Mouse (Mus musculus) MEL (cell line): ENCODE measurements around the gene Exoc3l2. TPM values are rescaled to one million over a fixed set of nuclear protein-coding genes. Genes with fewer than 3 reads are reported as not detected.

ENCODE experiments used
- DNase-seq: peaks from one replicate; pipeline ENCODE4 v3.0.0; 2011; ENCODE audit warnings: low read depth, low spot score
- H3K27ac ChIP-seq: 2 replicates; pipeline ENCODE4 v1.5.1; 2012; ENCODE audit warnings: low read depth, mild to moderate bottlenecking, control low read depth, low read length, moderate library complexity; ENCODE audit not compliant: control insufficient read depth
- H3K27me3 ChIP-seq, 2 experiments: fragments of 150-350 bp in 1 of 2; sonication (generic) in 1 of 2; 2 replicates each; pipeline ENCODE4 v1.6.1; 2012; ENCODE audit warnings: low read length in 2 of 2, mild to moderate bottlenecking in 2 of 2, improper control_type of control experiment in 1 of 2, moderate library complexity in 1 of 2; ENCODE audit not compliant: insufficient read depth in 2 of 2, control insufficient read depth in 1 of 2
- H3K36me3 ChIP-seq, 2 experiments: 2 replicates each; pipeline ENCODE4 v1.6.1; 2012 to 2014; ENCODE audit warnings: low read length in 2 of 2, improper control_type of control experiment in 1 of 2, inconsistent platforms in 1 of 2, mild to moderate bottlenecking in 1 of 2; ENCODE audit not compliant: insufficient read depth in 2 of 2, control insufficient read depth in 1 of 2
- H3K4me1 ChIP-seq, 2 experiments: fragments of 150-350 bp in 1 of 2; sonication (generic) in 1 of 2; 2 replicates each; pipeline ENCODE4 v1.6.1; 2012; ENCODE audit warnings: low read length in 2 of 2, improper control_type of control experiment in 1 of 2, mild to moderate bottlenecking in 1 of 2; ENCODE audit not compliant: insufficient read depth in 2 of 2, control insufficient read depth in 1 of 2
- H3K4me3 ChIP-seq, 2 experiments: fragments of 150-350 bp in 1 of 2; sonication (generic) in 1 of 2; 2 replicates each; pipeline ENCODE4 v1.5.1; 2012; ENCODE audit warnings: low read depth in 2 of 2, low read length in 2 of 2, mild to moderate bottlenecking in 2 of 2, moderate library complexity in 2 of 2, control low read depth in 1 of 2, improper control_type of control experiment in 1 of 2; ENCODE audit not compliant: control insufficient read depth in 1 of 2, insufficient read depth in 1 of 2
- H3K79me2 ChIP-seq: 2 replicates; pipeline ENCODE4 v1.6.1; 2012; ENCODE audit warnings: mild to moderate bottlenecking, low read length, moderate library complexity; ENCODE audit not compliant: control insufficient read depth, poor library complexity, insufficient read depth
- H3K9ac ChIP-seq: 2 replicates; pipeline ENCODE4 v1.6.1; 2012; ENCODE audit warnings: low read depth, mild to moderate bottlenecking, control low read depth, low read length, moderate library complexity; ENCODE audit not compliant: control insufficient read depth, poor library complexity, severe bottlenecking
- H3K9me3 ChIP-seq: fragments of 150-350 bp; sonication (generic); replicated peaks from 2 replicates; pipeline ENCODE4 v1.6.1; 2012; ENCODE audit warnings: mild to moderate bottlenecking, low read length, improper control_type of control experiment, moderate library complexity; ENCODE audit not compliant: insufficient read depth
- BHLHE40 ChIP-seq: IDR thresholded peaks from 2 replicates; pipeline ENCODE4 v1.6.1; 2012; ENCODE audit warnings: low read depth, mild to moderate bottlenecking, inconsistent platforms, low read length, improper control_type of control experiment, borderline replicate concordance
- CTCF ChIP-seq, 3 experiments: IDR thresholded peaks in 2 of 3; conservative IDR thresholded peaks in 1 of 3; 2 replicates each; pipeline ENCODE4 v1.5.1; 2011 to 2012; ENCODE audit warnings: low read length in 3 of 3, low read depth in 2 of 3, mild to moderate bottlenecking in 2 of 3, improper control_type of control experiment in 1 of 3, inconsistent platforms in 1 of 3, mixed read lengths in 1 of 3, moderate library complexity in 1 of 3; ENCODE audit not compliant: control insufficient read depth in 1 of 3, insufficient read depth in 1 of 3, poor library complexity in 1 of 3, severe bottlenecking in 1 of 3
- ELF1 ChIP-seq: IDR thresholded peaks from 2 replicates; pipeline ENCODE4 v1.6.1; 2014; ENCODE audit warnings: low read depth, mild to moderate bottlenecking, inconsistent platforms, low read length, improper control_type of control experiment, moderate library complexity
- GABPA ChIP-seq: IDR thresholded peaks from 2 replicates; pipeline ENCODE4 v1.6.1; 2012; ENCODE audit warnings: low read depth, mild to moderate bottlenecking, inconsistent platforms, low read length, improper control_type of control experiment, moderate library complexity
- MAX ChIP-seq: IDR thresholded peaks from 2 replicates; pipeline ENCODE4 v1.6.1; 2011; ENCODE audit warnings: low read length, improper control_type of control experiment
- MXI1 ChIP-seq: IDR thresholded peaks from 2 replicates; pipeline ENCODE4 v1.6.1; 2011; ENCODE audit warnings: mild to moderate bottlenecking, low read depth, low read length, improper control_type of control experiment
- NELFE ChIP-seq: IDR thresholded peaks from 2 replicates; pipeline ENCODE4 v1.6.1; 2011; ENCODE audit warnings: low read depth, low read length, improper control_type of control experiment
- NRF1 ChIP-seq: IDR thresholded peaks from 2 replicates; pipeline ENCODE4 v1.6.1; 2014; ENCODE audit warnings: low read depth, mild to moderate bottlenecking, inconsistent platforms, low read length, improper control_type of control experiment, moderate library complexity; ENCODE audit not compliant: poor library complexity, insufficient read depth, severe bottlenecking
- POLR2A ChIP-seq, 2 experiments: IDR thresholded peaks; 2 replicates each; pipeline ENCODE4 v1.6.1; 2011 to 2012; ENCODE audit warnings: low read length in 2 of 2, mild to moderate bottlenecking in 2 of 2, control low read depth in 1 of 2, improper control_type of control experiment in 1 of 2, low read depth in 1 of 2, moderate library complexity in 1 of 2; ENCODE audit not compliant: control insufficient read depth in 1 of 2, insufficient read depth in 1 of 2, poor library complexity in 1 of 2
- POLR2AphosphoS2 ChIP-seq: IDR thresholded peaks from 2 replicates; pipeline ENCODE4 v1.6.1; 2011; ENCODE audit warnings: low read length, improper control_type of control experiment
- POLR2AphosphoS5 ChIP-seq: IDR thresholded peaks from 2 replicates; pipeline ENCODE4 v1.6.1; 2012; ENCODE audit warnings: low read depth, borderline replicate concordance, mild to moderate bottlenecking, inconsistent platforms, low read length, moderate library complexity, mixed read lengths
- SIN3A ChIP-seq: IDR thresholded peaks from 2 replicates; pipeline ENCODE4 v1.6.1; 2012; ENCODE audit warnings: low read length, improper control_type of control experiment, inconsistent platforms
- TBP ChIP-seq: IDR thresholded peaks from 2 replicates; pipeline ENCODE4 v1.8.0; 2011; ENCODE audit warnings: low read depth, low read length, improper control_type of control experiment
- TCF12 ChIP-seq: IDR thresholded peaks from 2 replicates; pipeline ENCODE4 v1.6.1; 2014; ENCODE audit warnings: low read depth, mild to moderate bottlenecking, inconsistent platforms, low read length, improper control_type of control experiment, moderate library complexity
- USF1 ChIP-seq: IDR thresholded peaks from 2 replicates; pipeline ENCODE4 v1.6.1; 2014; ENCODE audit warnings: low read depth, mild to moderate bottlenecking, inconsistent platforms, low read length, improper control_type of control experiment, moderate library complexity
- ZC3H11A ChIP-seq: IDR thresholded peaks from 2 replicates; pipeline ENCODE4 v1.6.1; 2012; ENCODE audit warnings: low read depth, mild to moderate bottlenecking, inconsistent platforms, low read length, improper control_type of control experiment
- ZMIZ1 ChIP-seq: IDR thresholded peaks from 2 replicates; pipeline ENCODE4 v1.6.1; 2012; ENCODE audit warnings: low read depth, mild to moderate bottlenecking, inconsistent platforms, low read length, improper control_type of control experiment, moderate library complexity
- polyA plus RNA-seq, 2 experiments: library from polyadenylated mRNA; stranded (reverse) in 1 of 2; unstranded in 1 of 2; fragments of >175 nt in 1 of 2; fragments of >200 nt in 1 of 2; gene quantifications; 2 replicates each; pipeline versions ENCODE4 v1.2.1 to v1.2.4; 2012; ENCODE audit warnings: low replicate concordance in 2 of 2, low read depth in 1 of 2; ENCODE audit not compliant: insufficient read length in 2 of 2, insufficient read depth in 1 of 2, missing spikeins in 1 of 2
- total RNA-seq: library from RNA; depleted of rRNA; stranded (reverse); fragments of 300-350 nt; gene quantifications from 2 replicates; pipeline ENCODE4 v1.2.3, GENCODE M21; 2012

Exoc3l2 gene
- total and polyA plus RNA-seq, 3 experiments = 0.08 TPM; not detected in 1

- no peaks in the 10 kb centered on the region for H3K9me3 ChIP-seq
- TF ChIP-seq POLR2AphosphoS5 (no peak), ZC3H11A (no peak), NELFE (no peak), BHLHE40 (no peak), POLR2A (IDR thresholded peaks at IDR 0.05; ENCODE audit: control insufficient read depth in 1 of 2, insufficient read depth in 1 of 2, low read depth in 1 of 2, low read length in 2 of 2, poor library complexity in 1 of 2) (no peak), NRF1 (no peak), MAX (no peak), GABPA (no peak), SIN3A (no peak)
These were observed 77.8 kb downstream of the Exoc3l2 start for GRCm38 (mm10) chr7:19540771-19541566.

GRCm38 (mm10) chr7:19541681-19542154 is 78.6 kb downstream of the Exoc3l2 start:
- Histone ChIP-seq H3K9ac (no peak overlapping the region), H3K9me3 (no peaks in the 10 kb centered on the region), H3K36me3 (peaks cover 0 to 2% of the 10 kb centered on the region in 2 experiments; a peak in 1 of 4 replicates), H3K27ac (no peak overlapping the region), H3K27me3 (no peaks in the 10 kb centered on the region), H3K79me2 (peaks cover 28% of the 10 kb centered on the region), H3K4me3 (no peak overlapping the region), H3K4me1 (no peaks in the 10 kb centered on the region)
- TF ChIP-seq CTCF (IDR thresholded peaks at IDR 0.05 in 2 of 3, conservative IDR thresholded peaks at IDR 0.05 in 1 of 3; ENCODE audit: control insufficient read depth in 1 of 3, insufficient read depth in 1 of 3, low read depth in 2 of 3, low read length in 3 of 3, poor library complexity in 1 of 3, severe bottlenecking in 1 of 3) (no peak), ZMIZ1 (no peak), USF1 (no peak), POLR2AphosphoS2 (no peak), NELFE (no peak), ELF1 (no peak), MXI1 (no peak), MAX (no peak), BHLHE40 (no peak), TCF12 (no peak), TBP (no peak)
- DNase-seq = no peak

More at GRCm38 (mm10) chr7:19540771-19541566, 77.8 kb downstream of the Exoc3l2 start:
- DNase-seq = no peak
- H3K79me2 ChIP-seq = peaks cover 28% of the 10 kb centered on the region
- H3K4me3 ChIP-seq = no peak overlapping the region
- no peak overlapping the region for H3K27ac ChIP-seq
- no peaks in the 10 kb centered on the region for H3K4me1 ChIP-seq
- H3K9ac ChIP-seq = no peak overlapping the region
- no peaks in the 10 kb centered on the region for H3K27me3 ChIP-seq
- H3K36me3 ChIP-seq = peaks cover 0 to 2% of the 10 kb centered on the region in 2 experiments; a peak in 1 of 4 replicates
